In the genomic region with DNA sequence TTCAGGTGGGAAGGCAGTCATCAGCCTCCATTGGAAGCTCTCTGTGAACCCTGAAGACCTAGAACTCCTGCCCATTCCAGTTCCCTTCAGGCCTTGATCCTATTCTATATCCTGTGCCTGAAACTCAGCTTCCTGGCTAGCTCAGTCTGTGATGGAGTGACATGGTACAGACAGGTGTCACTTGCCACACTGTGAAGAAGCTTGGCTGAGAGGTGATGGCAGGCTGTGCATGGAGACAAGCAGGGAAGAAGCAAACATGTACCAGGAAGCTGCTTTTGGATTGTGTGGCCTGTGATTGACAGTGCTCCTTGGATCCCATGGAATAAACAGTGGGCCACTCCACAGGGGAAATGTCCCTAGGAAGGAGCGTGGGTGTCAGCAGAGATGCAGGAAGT, we compare ENCODE assay signal across 33 mouse cellular contexts. TPM values are rescaled to one million over a fixed set of nuclear protein-coding genes. Genes with fewer than 3 reads are reported as not detected.
"Had no signal": no experiment of that assay in that cellular context is flagged by ENCODE, and none has a peak within 500 bp of the region (broad histone marks: within the 10 kb centered on the region; RNA-seq: fewer than 3 reads in every experiment).

No protein-coding gene starts in this region.

- H3K9me3 ChIP-seq: heart, embryonic 10.5 days; heart, embryonic 12.5 days; hindbrain, embryonic 10.5 days; hindbrain, embryonic 12.5 days; intestine, embryonic 15.5 days; limb, embryonic 10.5 days; limb, embryonic 12.5 days had no signal

- H3K36me3 ChIP-seq: intestine, embryonic 15.5 days had no signal

- H3K9ac ChIP-seq: heart, embryonic 12.5 days; hindbrain, embryonic 12.5 days; hindbrain, embryonic 14.5 days; intestine, embryonic 15.5 days; limb, embryonic 12.5 days had no signal

- H3K4me3 ChIP-seq: gastrocnemius, adult 2 months; heart, adult 2 months; heart, embryonic 10.5 days; heart, embryonic 12.5 days; hindbrain, embryonic 10.5 days; hindbrain, embryonic 12.5 days; intestine, embryonic 15.5 days; left cerebral cortex, adult 2 months; limb, embryonic 10.5 days; limb, embryonic 12.5 days had no signal

- H3K4me1 ChIP-seq: heart, embryonic 10.5 days; heart, embryonic 12.5 days; hindbrain, embryonic 10.5 days; hindbrain, embryonic 12.5 days; intestine, embryonic 15.5 days; limb, embryonic 10.5 days; limb, embryonic 12.5 days had no signal

- H3K27ac ChIP-seq: gastrocnemius, adult 2 months; heart, adult 2 months; heart, embryonic 10.5 days; hindbrain, embryonic 10.5 days; hindbrain, embryonic 12.5 days; hindbrain, embryonic 14.5 days; intestine, embryonic 15.5 days; kidney, postnatal 0 days; limb, embryonic 10.5 days; limb, embryonic 12.5 days had no signal

- H3K4me2 ChIP-seq: heart, embryonic 12.5 days; hindbrain, embryonic 12.5 days; hindbrain, embryonic 14.5 days; intestine, embryonic 15.5 days; limb, embryonic 12.5 days; liver, embryonic 11.5 days had no signal

- DNase-seq: gastrocnemius, adult 2 months; gastrocnemius, postnatal 10 days; gastrocnemius, postnatal 25 days; heart, adult 2 months; heart, postnatal 10 days; heart, postnatal 4 days; kidney, adult 18-20 months; kidney, adult 8-10 months; kidney, postnatal 14 days; kidney, postnatal 4 days; liver had no signal

- H3K27me3 ChIP-seq: heart, embryonic 12.5 days; hindbrain, embryonic 12.5 days; intestine, embryonic 15.5 days; limb, embryonic 12.5 days had no signal

- ATAC-seq: hindbrain, embryonic 16.5 days; inflammation-experienced regulatory T-cells, adult 6 months; intestine, embryonic 15.5 days; intestine, postnatal 0 days had no signal

RNA-seq across cellular contexts. Expression of gene Ccr6, which starts 35.9 kb away (rescaled TPM):
- total RNA-seq: gastrocnemius, adult 2 months; gastrocnemius, postnatal 10 days; gastrocnemius, postnatal 25 days; gastrocnemius, postnatal 4 days; granulocyte monocyte progenitor cell, adult 5-6 weeks; heart, adult 2 months; heart, postnatal 10 days; heart, postnatal 25 days; heart, postnatal 4 days; left cerebral cortex, adult 2 months; left cerebral cortex, postnatal 14 days had no signal
- polyA plus RNA-seq: heart, embryonic 10.5 days; heart, embryonic 12.5 days; heart, embryonic 14.5 days; hindbrain, embryonic 10.5 days; hindbrain, embryonic 12.5 days; hindbrain, embryonic 14.5 days; hindbrain, embryonic 16.5 days; kidney, embryonic 14.5 days; kidney, postnatal 0 days; limb, embryonic 10.5 days; limb, embryonic 12.5 days; limb, embryonic 14.5 days; liver, embryonic 11.5 days had no signal

RNA-seq across cellular contexts. Expression of gene Gm49673, which starts 52.3 kb away (rescaled TPM):
- total RNA-seq: granulocyte monocyte progenitor cell, adult 5-6 weeks; heart, adult 2 months; heart, postnatal 10 days; heart, postnatal 25 days had no signal
- polyA plus RNA-seq: heart, adult 2 months; heart, embryonic 12.5 days; heart, embryonic 14.5 days; heart, embryonic 16.5 days; hindbrain, embryonic 10.5 days; hindbrain, embryonic 12.5 days; intestine, postnatal 0 days; limb, embryonic 10.5 days; limb, embryonic 12.5 days had no signal
